Mouse (Mus musculus) ES-Bruce4 (cell line): ENCODE measurements around the gene Hmgcs1.

Experiments used
- CTCF ChIP-seq: IDR thresholded peaks from one replicate; pipeline ENCODE4 v1.8.1; 2011; ENCODE audit warnings: low read depth, low read length
- EP300 ChIP-seq: IDR thresholded peaks from 2 replicates; pipeline ENCODE4 v1.6.1; 2011; ENCODE audit warnings: low read depth, low read length; ENCODE audit not compliant: insufficient read depth
- POLR2A ChIP-seq: IDR thresholded peaks from one replicate; pipeline ENCODE4 v1.8.1; 2011; ENCODE audit warnings: low read length; ENCODE audit not compliant: insufficient read depth

DNA sequence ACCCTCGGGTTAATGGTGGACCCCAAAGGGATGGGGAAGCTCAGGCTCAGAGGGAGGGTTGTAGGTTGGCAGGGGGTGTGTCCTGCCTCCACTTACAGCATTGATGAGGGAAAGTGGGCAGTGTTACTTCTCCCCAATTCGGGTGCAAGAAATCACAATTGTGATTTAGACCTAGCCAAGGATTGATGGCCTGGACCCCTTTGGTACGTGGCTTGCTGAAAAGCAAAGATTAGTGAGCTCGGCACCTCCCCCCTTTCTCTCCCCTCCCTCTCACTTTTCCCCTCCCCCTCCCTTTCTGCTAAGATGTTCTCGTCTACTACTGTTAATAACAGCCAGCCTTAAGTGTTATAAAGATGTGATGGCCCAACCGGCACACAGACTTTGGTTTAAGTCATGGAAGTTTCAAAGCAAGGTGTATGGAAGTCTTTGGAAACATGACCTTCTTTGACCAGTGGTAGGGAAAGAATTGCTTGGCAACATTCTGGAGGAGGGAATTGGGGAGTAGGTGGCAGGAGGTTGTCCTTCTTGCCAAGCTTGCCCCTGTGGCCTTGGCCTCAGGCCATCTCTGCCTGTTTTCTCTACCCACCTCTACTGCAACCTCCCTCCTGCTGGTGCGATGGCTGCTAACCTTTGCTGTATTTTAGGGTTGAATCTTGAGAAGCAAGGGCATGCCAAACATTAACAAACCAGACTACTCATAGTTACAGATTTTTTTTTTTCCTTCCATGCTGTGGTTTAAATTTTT, 869 bp downstream of the Hmgcs1 start:
- no peak for TF ChIP-seq CTCF
- TF ChIP-seq POLR2A, result no peak
- TF ChIP-seq EP300, result no peak
